Mouse (Mus musculus): Measurements from ENCODE around the gene Ahnak.
A peak's percentile ranks its signal among the peaks of the same experiment; 100 is the strongest.
"Not testable (repeated sequence)": the region's sequence is repeated elsewhere in the genome, so short reads cannot be mapped to it uniquely, and the experiment has no call there.

Gene Ahnak

DNA sequence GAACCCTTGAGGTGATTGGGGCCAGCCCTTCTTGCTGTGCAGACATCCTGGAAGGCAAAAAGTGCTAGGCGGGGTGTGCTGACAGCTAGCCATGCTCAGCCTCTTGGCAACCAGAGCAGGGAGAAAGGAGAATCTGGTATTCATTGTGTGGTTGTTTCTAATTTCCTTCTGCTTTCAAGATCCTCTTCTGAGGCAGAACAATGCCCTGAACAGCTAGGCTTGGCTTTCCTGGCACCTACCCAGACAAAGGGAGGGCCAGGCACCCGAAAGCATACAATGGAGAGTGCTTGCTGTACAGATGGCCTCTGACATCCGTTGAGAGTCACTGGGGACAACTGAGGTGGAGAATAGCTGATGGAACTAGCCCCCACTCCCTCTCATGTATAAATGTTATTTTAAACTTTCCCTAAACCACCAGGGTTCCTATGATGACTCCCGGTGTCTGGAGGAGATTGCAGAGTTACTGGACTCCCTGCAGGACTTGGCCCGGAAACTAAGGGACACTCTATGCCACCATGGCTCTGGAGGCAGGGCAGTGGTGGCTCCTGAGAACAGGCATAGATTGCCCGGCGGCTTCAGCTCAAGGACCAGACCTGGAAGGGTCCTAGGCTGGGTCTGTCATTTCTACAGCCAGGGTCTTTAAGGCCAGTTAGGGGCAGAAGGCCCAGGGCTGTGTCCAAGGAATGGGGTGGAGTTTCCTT lies 82.5 kb downstream of the Ahnak start:
- DNase-seq, result no peak

- DNase-seq, result no peak
These were observed 83.1 kb downstream of the Ahnak start for GRCm38 (mm10) chr19:9072157-9072530.

DNA sequence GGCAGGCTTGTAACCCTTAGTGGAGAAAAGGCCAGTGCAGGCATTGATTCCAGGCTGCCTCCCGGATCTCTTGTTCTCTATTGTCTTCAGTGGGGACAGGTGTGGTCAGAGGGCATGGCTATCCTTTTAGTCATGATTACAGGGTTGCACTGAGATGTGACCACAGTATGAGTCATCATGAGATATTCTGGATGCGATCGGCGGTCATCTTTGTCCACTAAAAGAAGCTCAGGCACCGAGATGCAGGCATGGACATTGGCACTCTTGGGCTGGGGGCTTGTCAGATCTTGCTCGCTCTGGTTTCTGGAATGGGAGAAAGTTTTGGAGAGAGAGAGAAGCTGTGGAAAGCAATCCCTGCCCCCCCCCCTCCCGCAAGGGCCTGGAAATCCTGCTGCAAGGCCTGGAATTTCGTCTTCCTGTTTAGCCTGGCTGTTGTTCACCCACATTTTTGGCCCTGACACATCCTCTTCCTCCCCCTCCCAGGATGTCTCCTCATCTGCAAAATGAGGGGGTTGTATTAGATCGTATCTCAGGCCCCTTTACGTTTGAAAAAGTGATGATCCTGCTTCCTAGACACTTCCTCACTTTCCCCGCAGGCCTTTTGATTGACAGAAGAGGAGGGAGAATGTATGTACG lies 84.8 kb downstream of the Ahnak start:
- DNase-seq, result no peak

GRCm38 (mm10) chr19:9074424-9074823 lies 85.3 kb downstream of the Ahnak start:
- no peak for DNase-seq

DNA sequence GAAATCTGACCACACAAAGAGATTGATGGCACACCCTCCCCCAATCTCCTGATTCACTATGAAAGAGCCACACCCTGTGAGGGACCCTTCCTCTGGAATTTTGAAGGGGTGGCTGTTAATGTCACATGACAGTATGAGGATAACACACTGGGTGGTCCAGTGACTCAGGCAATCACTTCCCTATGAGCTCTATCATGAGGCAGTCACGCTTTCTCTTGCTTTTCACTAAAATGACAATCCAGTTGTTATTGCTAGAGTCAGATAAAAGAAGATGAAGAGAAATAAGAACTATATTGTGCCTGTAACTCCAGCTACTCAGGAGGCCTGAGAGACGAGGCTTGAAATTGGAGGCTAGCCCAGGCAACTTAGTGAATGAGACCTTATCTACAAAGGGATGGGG lies 86.5 kb downstream of the Ahnak start:
- DNase-seq, result no peak

DNA sequence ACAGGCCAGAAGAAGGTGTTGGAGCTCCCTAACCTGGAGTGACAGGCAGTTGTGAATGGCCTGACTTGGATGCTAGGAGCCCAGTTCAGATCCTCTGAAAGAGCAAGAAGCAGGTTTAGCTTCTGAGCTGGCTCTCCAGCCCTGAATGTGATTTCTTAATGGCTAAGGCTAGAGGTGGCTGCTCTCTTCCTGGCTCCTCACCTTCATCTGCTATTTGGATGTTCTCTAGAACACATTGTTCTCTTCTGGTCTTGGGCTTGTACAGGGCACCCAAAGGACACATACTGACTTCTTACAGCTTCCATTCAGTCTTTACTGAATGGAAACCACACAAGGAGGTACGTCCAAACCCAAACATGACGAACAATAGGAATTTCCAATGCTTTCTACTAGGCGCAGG lies 87.0 kb downstream of the Ahnak start:
- DNase-seq, result no peak

- DNase-seq, result no peak
These were observed 88.0 kb downstream of the Ahnak start for GRCm38 (mm10) chr19:9076982-9077660.

DNA sequence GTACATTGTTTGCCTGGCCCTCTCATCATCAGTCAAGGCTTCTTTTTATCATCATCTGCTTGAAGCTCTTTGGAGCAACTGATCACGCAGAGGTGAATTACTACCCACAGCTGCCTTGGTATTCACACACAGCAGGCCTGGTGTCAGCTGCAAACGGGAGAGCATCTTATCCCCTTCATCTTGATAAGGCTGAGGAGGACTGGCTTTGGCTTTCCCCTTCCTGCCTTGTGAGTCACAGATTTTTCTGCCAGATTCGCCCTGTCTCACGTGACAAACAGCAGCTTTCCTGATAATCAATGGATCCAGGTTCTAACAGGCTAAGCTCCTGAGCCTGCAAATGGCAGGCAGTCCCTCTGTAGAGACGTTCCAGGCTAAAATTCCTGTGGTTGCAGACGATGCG lies 90.8 kb downstream of the Ahnak start:
- DNase-seq, result no peak

DNA sequence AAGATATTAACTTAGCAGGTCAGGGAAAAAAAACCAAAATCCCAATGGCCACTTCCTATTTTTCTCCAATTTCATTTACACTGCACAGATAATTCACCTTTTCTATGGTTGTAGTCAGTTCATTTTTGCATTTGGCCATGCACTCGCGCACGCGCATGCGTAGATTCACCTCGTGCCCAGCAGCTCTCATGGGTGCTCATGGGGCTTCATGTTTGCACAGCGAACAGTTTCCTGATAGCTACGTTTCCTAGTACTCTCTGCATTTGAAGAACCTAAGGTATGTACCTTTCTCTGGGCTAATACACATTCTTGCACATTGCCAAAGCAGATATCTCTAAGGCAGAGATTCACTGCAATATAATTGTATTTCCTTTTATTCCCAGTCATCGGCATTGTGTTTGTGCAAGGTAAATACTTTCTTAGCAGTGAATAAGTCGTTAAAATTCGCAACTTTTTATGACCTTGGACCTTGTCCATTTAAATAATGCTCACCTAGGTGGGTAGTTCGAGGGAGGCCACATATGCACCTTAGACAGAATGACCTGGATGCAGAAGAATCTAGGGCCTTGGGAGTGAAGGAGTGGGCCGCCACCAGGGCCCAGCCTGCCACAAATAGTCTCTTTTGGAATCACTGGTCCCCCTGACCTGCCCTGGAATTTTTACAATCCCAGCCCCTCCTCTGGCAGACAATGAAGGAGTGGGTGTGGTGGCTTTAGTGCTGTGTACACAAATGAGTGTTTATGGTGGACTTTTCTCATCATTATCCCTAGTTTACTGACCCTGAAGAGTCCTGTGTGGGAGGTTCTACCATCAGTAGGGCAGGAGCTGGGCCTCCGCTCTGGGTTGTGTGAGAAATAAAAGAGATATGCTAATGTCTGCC lies 92.5 kb downstream of the Ahnak start:
- DNase-seq, result no peak

DNA sequence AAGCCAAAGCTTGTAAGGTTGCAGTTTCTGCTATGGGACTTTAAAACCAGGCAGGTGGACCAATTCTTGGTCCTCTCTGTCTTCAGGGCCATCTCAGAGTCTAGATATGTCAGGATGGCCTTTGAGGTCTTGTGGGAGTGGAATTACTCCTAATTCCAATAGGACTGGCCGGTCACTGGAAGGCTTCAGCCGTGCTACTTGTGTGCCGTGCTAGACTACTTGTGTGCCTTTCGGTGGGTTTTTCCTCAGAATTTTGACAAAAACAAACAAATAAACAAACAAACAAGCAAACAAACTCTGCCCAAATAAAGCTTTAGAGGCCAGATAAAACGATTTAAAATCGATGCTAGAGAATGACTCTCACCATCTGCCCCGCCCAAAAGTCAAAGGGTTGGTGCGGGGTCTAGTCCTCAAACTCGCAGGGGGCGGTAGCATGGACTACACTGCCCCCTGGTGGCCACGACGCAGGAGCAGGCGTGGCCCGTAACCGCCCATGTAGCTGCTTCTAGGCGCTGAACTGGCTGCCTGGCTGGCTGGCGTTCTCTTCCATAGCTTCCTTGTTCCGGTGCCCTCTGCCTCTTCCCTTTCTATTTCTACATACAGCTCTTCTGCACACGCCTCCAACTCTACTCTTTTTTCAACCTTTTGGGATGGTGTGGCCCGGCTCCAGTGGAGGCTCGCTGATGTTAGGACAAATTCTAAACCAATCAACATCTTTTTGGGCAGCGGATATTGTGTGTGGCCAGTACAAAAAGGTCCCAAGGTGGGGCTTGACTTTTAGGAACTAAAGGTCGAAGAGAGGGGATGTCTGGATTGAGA lies 93.3 kb downstream of the Ahnak start:
- peak; percentile 56 for DNase-seq

GRCm38 (mm10) chr19:9083010-9083355 lies 93.9 kb downstream of the Ahnak start:
- no peak for DNase-seq

DNA sequence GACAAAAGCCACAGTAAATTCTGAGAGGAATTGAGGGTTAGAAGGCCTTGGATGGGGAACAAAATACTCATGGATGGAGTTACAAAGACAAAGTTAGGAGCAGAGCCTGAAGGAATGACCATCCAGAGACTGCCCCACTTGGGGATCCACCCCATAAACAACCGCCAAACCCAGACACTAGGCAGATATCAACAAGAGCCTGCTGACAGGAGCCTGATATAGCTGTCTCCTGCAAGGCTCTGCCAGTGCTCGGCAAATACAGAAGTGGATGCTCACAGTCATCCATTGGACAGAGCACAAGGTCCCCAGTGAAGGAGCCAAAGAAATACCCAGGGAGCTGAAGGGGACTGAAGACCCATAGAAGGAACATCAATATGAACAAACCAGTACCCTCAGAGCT lies 94.8 kb downstream of the Ahnak start:
- DNase-seq, result not testable (repeated sequence)

- no peak for DNase-seq
These were observed 98.7 kb downstream of the Ahnak start, which contains the start of gene Scgb1a1 for GRCm38 (mm10) chr19:9087821-9088220. TSS of gene Scgb1a1 (minus strand) at chr19:9087958.

DNA sequence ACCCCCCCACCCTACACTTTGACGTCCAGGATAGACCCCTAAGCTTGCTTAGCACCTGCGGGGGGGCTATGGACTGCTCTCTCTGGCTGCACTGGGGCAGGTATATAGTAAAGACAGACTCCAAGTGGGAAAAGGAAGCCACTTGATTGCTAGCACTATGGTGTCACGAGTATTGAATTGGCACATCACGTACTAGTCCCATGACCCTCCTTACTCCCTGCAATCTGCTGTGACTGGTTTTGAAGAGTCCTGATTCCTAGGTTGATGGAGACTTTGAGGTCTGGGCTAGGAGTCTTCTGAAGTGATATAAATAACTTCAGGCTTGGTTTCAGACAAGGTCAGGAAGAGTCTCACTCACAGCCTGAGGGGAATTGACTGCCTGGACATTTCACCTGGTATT lies 101.1 kb downstream of the Ahnak start:
- no peak for DNase-seq

DNA sequence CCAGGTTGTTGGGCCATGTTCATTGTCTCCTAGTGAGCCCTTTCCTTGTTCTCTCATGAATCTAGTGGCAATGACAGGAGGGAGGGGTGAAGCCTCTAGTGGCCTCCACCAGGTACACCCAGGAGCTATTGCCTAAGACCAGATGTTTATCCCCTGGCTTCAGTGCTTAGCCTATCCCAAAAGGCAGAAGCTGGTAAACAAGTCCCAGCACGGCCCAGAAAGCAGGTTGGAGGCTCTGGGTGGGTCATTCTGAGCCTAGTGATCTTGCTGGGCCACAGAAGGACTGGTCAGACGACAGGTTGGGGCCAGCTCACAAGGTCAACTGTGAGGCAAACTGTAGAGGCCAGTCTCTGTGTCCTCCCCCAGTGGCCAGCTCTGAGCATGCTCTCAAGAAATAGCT lies 101.6 kb downstream of the Ahnak start:
- no peak for DNase-seq

DNA sequence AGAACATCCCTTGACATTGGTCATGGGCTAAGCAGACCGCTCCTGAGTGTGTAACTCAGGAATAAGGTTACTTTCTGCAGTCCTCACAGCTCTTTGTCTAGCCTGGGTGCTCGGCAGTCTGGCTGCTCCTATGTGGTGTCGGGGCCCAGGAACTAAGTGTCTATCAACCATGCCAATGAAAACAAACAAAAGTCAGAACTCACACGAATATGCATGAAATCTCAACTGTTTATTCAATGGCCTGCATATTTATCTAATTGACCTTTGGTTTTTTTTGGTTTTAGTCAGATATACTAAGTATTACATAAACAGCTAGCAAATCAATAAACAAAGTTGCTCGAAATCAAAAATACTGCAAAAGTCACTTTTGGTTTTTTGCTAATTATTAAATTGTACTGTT lies 106.0 kb downstream of the Ahnak start:
- no peak for DNase-seq

DNA sequence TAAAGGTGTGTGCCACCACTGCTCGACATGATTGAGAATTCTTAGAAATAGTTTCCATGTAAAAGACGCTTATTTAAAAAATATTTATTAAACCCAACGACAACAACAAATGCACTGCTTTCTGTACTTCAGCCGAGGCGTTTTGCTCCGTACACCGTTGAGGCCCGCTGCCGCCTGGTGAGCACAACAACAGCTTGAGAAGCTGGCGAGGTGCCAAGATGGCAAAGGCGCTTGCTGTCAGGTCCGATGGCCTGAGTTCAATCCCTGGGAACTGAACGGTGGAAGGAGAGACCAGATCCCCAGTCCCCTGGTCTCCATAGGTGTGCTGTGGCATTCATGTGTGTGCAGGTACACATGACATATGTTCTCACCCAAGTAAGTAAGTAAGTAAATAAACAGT lies 108.4 kb downstream of the Ahnak start:
- no peak for DNase-seq

DNA sequence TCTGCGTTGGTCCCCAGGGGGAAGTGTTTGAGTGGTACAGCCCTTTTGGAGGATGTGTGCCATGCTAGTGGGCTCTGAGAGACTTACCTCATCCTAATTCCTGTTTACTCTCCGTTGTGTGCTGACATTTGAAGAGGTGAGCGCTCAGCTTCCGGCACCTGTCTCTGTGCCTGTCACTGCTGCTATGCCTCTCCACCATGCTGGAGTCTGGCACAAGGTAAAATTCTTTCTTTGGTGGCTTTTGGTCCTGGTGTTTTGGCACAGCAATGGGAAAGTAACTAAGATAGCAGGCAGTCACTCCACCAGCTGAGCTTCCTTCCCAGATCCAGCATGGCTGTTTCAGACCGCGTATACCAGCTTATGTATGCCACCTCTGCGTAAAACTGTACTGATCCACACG lies 110.7 kb downstream of the Ahnak start:
- DNase-seq, result no peak

DNA sequence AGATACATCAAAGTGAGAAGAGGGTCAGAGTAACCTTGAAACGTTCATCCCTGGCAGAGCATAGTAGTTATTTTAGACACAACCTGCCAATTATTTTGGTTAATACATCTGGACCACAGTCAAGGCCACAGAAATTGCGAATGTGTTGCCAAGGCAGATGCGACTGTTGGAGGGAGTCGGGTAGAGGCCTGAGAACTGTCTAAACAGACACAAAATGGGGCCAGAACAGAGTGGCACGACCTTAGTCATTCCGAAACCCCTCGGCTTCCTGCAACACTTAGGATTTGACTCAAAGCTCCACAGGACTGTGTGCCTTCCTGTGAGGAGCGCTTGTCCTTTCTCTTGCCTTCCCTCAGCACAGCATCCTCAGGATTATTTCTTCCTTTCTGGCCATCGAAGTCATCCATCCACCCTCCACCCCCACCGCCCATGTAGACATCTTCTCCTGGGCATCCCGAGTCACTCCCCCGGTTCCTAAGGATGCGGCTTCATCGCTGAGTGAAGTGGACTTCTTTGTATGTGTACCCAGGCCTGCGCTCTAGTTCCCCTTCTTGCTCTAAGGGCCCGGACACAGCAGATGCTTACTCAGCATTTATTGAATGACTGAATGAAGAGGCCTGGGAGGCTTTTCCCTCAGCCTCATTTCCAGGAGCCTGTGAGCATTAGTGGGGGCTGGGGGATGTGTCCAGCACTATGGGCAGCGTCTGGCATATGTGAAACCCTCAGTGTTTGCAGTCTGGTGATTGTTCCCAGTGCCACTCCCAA lies 111.4 kb downstream of the Ahnak start:
- no peak for DNase-seq

- no peak for DNase-seq
These were observed 112.0 kb downstream of the Ahnak start for GRCm38 (mm10) chr19:9101062-9101457.

DNA sequence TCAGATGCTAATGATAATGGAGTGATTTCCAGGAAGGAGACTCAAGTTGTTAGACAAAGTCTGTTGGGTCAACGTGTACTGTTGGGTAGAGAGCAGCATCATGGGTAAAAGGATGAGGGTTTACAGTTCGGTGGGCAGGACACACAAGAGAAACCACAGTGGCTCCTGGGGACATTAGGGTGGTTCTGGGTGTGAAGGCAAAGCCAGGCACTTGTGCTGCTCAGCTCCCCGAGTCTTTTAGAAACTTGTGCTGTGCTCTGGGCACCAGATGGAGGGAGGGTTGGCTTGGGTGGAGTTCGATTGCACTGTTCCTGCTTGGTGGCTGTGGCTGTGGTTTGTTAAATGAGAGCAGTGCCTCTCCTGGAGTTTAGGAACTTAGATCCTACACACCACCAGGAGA lies 114.9 kb downstream of the Ahnak start:
- DNase-seq, result no peak
